Mouse (Mus musculus): Measurements from ENCODE around the gene Glud1. TPM values are rescaled to one million over a fixed set of nuclear protein-coding genes. Genes with fewer than 3 reads are reported as not detected.

Gene Glud1
- 140 and 186 TPM in 2 replicates for polyA plus RNA-seq (2012; rRNA removed)
- 145 and 151 TPM in 2 replicates for polyA plus RNA-seq (2014; fragmentation: Nextera tagmentation; extraction: Ambion mirVana)

GRCm38 (mm10) chr14:34310234-34310965 lies at the start of gene Glud1, which contains the start of gene Shld2:
TSS of gene Glud1 (plus strand) at chr14:34310727.
TSS of gene Shld2 (minus strand) at chr14:34310493.
- no peak for TF ChIP-seq EP300 (IDR thresholded peaks at IDR 0.05; ENCODE audit: low read depth)
- TF ChIP-seq CTCF (IDR thresholded peaks at IDR 0.05; ENCODE audit: low read depth) = no peak
- Histone ChIP-seq H3K27ac (peak within 1 kb of the TSS; percentile 50), H3K9me3 (ENCODE audit: control insufficient read depth, low read length) (no peaks in the 10 kb centered on the region), H3K27me3 (ENCODE audit: control insufficient read depth, insufficient read depth, low read length) (no peaks in the 10 kb centered on the region), H3K4me3 (ENCODE audit: insufficient read depth in 1 of 2, low read depth in 2 of 2, low read length in 2 of 2) (peak within 1 kb of the TSS; percentile 70 to 78), H3K4me2 (ENCODE audit: low read depth) (peak within 1 kb of the TSS; percentile 100), H3K4me1 (replicated peaks; ENCODE audit: control insufficient read depth in 2 of 2, insufficient read depth in 2 of 2, low read length in 1 of 2) (peaks cover 0 to 1% of the 10 kb centered on the region in 2 experiments; a peak in 1 of 4 replicates), H3K9ac (replicated peaks) (peak within 1 kb of the TSS; percentile 79), H3K36me3 (replicated peaks; ENCODE audit: control insufficient read depth, insufficient read depth, low read depth) (no peaks in the 10 kb centered on the region)
- peak; percentile 92 for ATAC-seq (ENCODE audit: insufficient read depth)
- peak; percentile 82 to 84 (median 83) for DNase-seq (ENCODE audit: low read depth in 3 of 3, low spot score in 3 of 3)
- under 1% methylated on average over 78 of the region's 100 CpGs for WGBS (ENCODE audit: insufficient replicate concordance)

- ATAC-seq (ENCODE audit: insufficient read depth) = no peak
- H3K27ac ChIP-seq = no peak overlapping the region
- no peak overlapping the region for H3K9ac ChIP-seq (replicated peaks)
Observed at GRCm38 (mm10) chr14:34268046-34268445, 42.5 kb upstream of the Glud1 start.

GRCm38 (mm10) chr14:34273280-34273679 lies 37.2 kb upstream of the Glud1 start:
- Histone ChIP-seq H3K9me3 (ENCODE audit: control insufficient read depth, low read length) (no peaks in the 10 kb centered on the region), H3K4me2 (ENCODE audit: low read depth) (no peak overlapping the region), H3K27ac (no peak overlapping the region), H3K4me3 (ENCODE audit: insufficient read depth in 1 of 2, low read depth in 2 of 2, low read length in 2 of 2) (no peak overlapping the region), H3K36me3 (replicated peaks; ENCODE audit: control insufficient read depth, insufficient read depth, low read depth) (no peaks in the 10 kb centered on the region), H3K9ac (replicated peaks) (no peak overlapping the region), H3K27me3 (ENCODE audit: control insufficient read depth, insufficient read depth, low read length) (no peaks in the 10 kb centered on the region), H3K4me1 (replicated peaks; ENCODE audit: control insufficient read depth in 2 of 2, insufficient read depth in 2 of 2, low read length in 1 of 2) (no peaks in the 10 kb centered on the region; a peak in 1 of 4 replicates)
- DNase-seq (ENCODE audit: low read depth in 3 of 3, low spot score in 3 of 3) (no peak), ATAC-seq (ENCODE audit: insufficient read depth) (no peak)
- no peak for TF ChIP-seq EP300 (IDR thresholded peaks at IDR 0.05; ENCODE audit: low read depth)
- no peak for TF ChIP-seq CTCF (IDR thresholded peaks at IDR 0.05; ENCODE audit: low read depth)
- WGBS (ENCODE audit: insufficient replicate concordance) = 52% methylated on average over 2 of the region's 2 CpGs

More at GRCm38 (mm10) chr14:34268046-34268445, 42.5 kb upstream of the Glud1 start:
- Histone ChIP-seq H3K36me3 (replicated peaks; ENCODE audit: control insufficient read depth, insufficient read depth, low read depth) (no peaks in the 10 kb centered on the region), H3K27me3 (ENCODE audit: control insufficient read depth, insufficient read depth, low read length) (no peaks in the 10 kb centered on the region), H3K4me1 (replicated peaks; ENCODE audit: control insufficient read depth in 2 of 2, insufficient read depth in 2 of 2, low read length in 1 of 2) (no peaks in the 10 kb centered on the region; a peak in 1 of 4 replicates), H3K4me2 (ENCODE audit: low read depth) (no peak overlapping the region), H3K9me3 (ENCODE audit: control insufficient read depth, low read length) (no peaks in the 10 kb centered on the region), H3K4me3 (ENCODE audit: insufficient read depth in 1 of 2, low read depth in 2 of 2, low read length in 2 of 2) (no peak overlapping the region)
- TF ChIP-seq EP300 (IDR thresholded peaks at IDR 0.05; ENCODE audit: low read depth) (no peak), CTCF (IDR thresholded peaks at IDR 0.05; ENCODE audit: low read depth) (no peak)
- 63% methylated on average over 9 of the region's 9 CpGs for WGBS (ENCODE audit: insufficient replicate concordance)
- DNase-seq (ENCODE audit: low read depth in 3 of 3, low spot score in 3 of 3) = no peak

- H3K9me3 ChIP-seq (ENCODE audit: control insufficient read depth, low read length) = no peaks in the 10 kb centered on the region
- TF ChIP-seq EP300 (IDR thresholded peaks at IDR 0.05; ENCODE audit: low read depth) (no peak), CTCF (IDR thresholded peaks at IDR 0.05; ENCODE audit: low read depth) (no peak)
- no peaks in the 10 kb centered on the region for H3K36me3 ChIP-seq (replicated peaks; ENCODE audit: control insufficient read depth, insufficient read depth, low read depth)
- DNase-seq (ENCODE audit: low read depth in 3 of 3, low spot score in 3 of 3) = no peak
- no peaks in the 10 kb centered on the region for H3K27me3 ChIP-seq (ENCODE audit: control insufficient read depth, insufficient read depth, low read length)
- H3K4me3 ChIP-seq (ENCODE audit: insufficient read depth in 1 of 2, low read depth in 2 of 2, low read length in 2 of 2) = no peak overlapping the region
- no peak for ATAC-seq (ENCODE audit: insufficient read depth)
- no peaks in the 10 kb centered on the region; a peak in 1 of 4 replicates for H3K4me1 ChIP-seq (replicated peaks; ENCODE audit: control insufficient read depth in 2 of 2, insufficient read depth in 2 of 2, low read length in 1 of 2)
- WGBS (ENCODE audit: insufficient replicate concordance) = 81% methylated on average over 3 of the region's 3 CpGs
- H3K4me2 ChIP-seq (ENCODE audit: low read depth) = no peak overlapping the region
- H3K9ac ChIP-seq (replicated peaks) = no peak overlapping the region
- H3K27ac ChIP-seq = no peak overlapping the region
Observed at GRCm38 (mm10) chr14:34274141-34274540, 36.4 kb upstream of the Glud1 start.

GRCm38 (mm10) chr14:34275225-34275624 lies 35.3 kb upstream of the Glud1 start:
- Histone ChIP-seq H3K4me1 (replicated peaks; ENCODE audit: control insufficient read depth in 2 of 2, insufficient read depth in 2 of 2, low read length in 1 of 2) (no peaks in the 10 kb centered on the region; a peak in 1 of 4 replicates), H3K4me2 (ENCODE audit: low read depth) (no peak overlapping the region; the same call in 1 of the 2 replicates), H3K27ac (no peak overlapping the region), H3K9me3 (ENCODE audit: control insufficient read depth, low read length) (no peaks in the 10 kb centered on the region), H3K9ac (replicated peaks) (no peak overlapping the region), H3K27me3 (ENCODE audit: control insufficient read depth, insufficient read depth, low read length) (no peaks in the 10 kb centered on the region), H3K4me3 (ENCODE audit: insufficient read depth in 1 of 2, low read depth in 2 of 2, low read length in 2 of 2) (no peak overlapping the region), H3K36me3 (replicated peaks; ENCODE audit: control insufficient read depth, insufficient read depth, low read depth) (no peaks in the 10 kb centered on the region)
- ATAC-seq (ENCODE audit: insufficient read depth) (peak; percentile 66; the same call in 1 of the 2 replicates), DNase-seq (ENCODE audit: low read depth in 3 of 3, low spot score in 3 of 3) (peak in 1 of 3 experiments; percentile 23)
- 64% methylated on average over 4 of the region's 4 CpGs for WGBS (ENCODE audit: insufficient replicate concordance)
- TF ChIP-seq CTCF (IDR thresholded peaks at IDR 0.05; ENCODE audit: low read depth) = no peak
- no peak for TF ChIP-seq EP300 (IDR thresholded peaks at IDR 0.05; ENCODE audit: low read depth)
